Mouse (Mus musculus): Measurements from ENCODE around the gene Rab8a. TPM values are rescaled to one million over a fixed set of nuclear protein-coding genes. Genes with fewer than 3 reads are reported as not detected.

Rab8a gene
- total RNA-seq, 2 experiments from 2014 or later, result 63.8 to 580 TPM

DNA sequence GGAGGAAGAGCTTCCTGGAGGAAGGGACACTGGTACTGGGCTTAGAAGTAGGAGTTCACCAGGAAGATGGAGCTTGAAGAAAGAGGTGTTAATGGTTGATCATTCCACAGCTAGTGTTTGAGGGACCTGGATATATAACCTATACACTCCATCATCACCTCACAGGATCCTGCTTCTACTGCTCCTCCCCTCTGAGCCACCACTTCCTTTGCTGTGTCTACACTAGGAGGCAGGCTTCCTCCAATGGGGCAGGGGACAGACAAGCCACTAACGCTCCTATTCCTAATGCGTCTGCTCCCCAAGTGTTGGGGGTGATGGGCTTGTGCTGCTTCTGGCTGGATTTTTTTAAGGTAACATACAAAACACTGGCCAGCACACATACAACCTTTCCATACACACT lies 49.7 kb downstream of the Rab8a start:
- ATAC-seq (ENCODE audit: poor library complexity, severe bottlenecking), result peak; percentile 44; the same call in 1 of the 2 replicates

- no peak for ATAC-seq (ENCODE audit: poor library complexity, severe bottlenecking)
Measured at GRCm38 (mm10) chr8:72211846-72212245, 50.8 kb downstream of the Rab8a start.

GRCm38 (mm10) chr8:72212751-72213150 lies 51.8 kb downstream of the Rab8a start, which contains the start of gene Cib3:
Cib3 (minus strand) TSS chr8:72212837.
- ATAC-seq (ENCODE audit: poor library complexity, severe bottlenecking), result no peak

DNA sequence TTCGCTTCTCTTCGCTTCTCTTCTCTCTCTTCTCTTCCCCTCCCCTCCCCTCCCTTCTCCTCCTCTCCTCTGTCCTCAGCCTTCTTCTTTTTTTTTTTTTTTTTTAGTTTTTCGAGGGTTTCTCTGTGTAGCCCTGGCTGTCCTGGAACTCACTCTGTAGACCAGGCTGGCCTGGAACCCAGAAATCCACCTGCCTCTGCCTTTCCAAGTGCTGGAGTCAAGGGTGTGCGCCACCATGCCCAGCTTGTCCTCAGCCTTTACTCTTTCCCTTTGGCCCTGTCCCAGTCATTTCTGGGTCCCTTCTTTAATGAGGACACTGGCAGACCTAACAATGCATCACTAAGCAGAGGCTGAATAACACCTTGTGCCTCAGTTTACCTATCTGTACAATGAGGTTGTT lies 52.5 kb downstream of the Rab8a start, which contains the start of gene Gm11034:
Gm11034 (minus strand) TSS at position 101 of the 400 bp plus-strand sequence.
- ATAC-seq (ENCODE audit: poor library complexity, severe bottlenecking), result no peak

GRCm38 (mm10) chr8:72215060-72215459 lies 54.1 kb downstream of the Rab8a start:
- peak; percentile 33; the same call in 1 of the 2 replicates for ATAC-seq (ENCODE audit: poor library complexity, severe bottlenecking)

DNA sequence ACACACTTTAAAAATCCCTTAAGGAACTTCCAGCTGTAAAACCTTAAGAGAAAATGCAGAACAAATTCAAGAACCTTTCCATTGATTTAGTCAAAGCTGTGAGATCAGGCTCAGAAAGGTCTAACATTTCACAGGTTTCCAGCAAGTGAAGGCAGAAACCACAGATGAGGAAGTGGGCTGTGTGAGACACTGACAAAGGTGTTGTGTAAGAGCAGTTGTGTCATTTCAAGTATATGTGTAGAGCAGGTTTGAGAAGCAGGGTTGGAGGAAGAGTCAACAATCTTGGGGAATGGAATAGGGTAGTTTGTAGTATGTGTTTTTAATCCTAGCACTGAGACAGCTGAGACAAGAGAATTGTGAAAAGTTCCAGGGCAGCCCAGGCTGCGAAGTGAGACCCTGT lies 54.9 kb downstream of the Rab8a start:
- peak; percentile 77 for ATAC-seq (ENCODE audit: poor library complexity, severe bottlenecking)

DNA sequence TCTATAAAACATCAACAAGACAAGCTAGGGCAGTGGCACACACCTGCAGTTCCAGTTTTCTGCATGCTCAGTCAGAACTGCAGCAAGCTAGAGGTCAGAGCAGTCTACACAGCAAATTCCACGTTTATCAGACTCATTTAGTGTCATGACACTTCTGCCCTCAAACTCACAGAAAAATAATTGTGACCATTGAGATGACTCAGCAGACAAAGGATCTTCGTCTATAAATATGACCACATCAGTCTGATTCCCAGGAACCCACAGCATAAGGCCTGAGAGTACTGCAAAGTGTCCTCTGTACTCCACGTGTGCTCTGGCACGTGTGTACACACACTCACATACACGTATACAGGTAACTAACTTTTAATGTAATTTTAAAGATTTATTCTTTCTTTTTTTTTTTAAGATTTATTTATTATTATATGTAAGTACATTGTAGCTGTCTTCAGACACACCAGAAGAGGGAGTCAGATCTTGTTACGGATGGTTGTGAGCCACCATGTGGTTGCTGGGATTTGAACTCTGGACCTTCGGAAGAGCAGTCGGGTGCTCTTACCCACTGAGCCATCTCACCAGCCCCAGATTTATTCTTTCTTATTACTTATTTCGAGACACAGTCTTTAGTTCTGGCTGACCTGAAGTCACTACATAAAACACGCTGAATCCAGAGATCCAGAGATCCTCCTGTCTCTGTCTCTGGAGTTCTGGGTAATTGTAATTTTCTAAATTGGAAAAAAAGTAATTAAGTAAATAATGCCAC lies 58.0 kb downstream of the Rab8a start:
- ATAC-seq (ENCODE audit: poor library complexity, severe bottlenecking), result no peak

- ATAC-seq (ENCODE audit: poor library complexity, severe bottlenecking), result peak; percentile 90
Measured at GRCm38 (mm10) chr8:72219541-72220363, 58.8 kb downstream of the Rab8a start, which contains the start of gene Fam32a. Fam32a (plus strand) TSS chr8:72219730.

DNA sequence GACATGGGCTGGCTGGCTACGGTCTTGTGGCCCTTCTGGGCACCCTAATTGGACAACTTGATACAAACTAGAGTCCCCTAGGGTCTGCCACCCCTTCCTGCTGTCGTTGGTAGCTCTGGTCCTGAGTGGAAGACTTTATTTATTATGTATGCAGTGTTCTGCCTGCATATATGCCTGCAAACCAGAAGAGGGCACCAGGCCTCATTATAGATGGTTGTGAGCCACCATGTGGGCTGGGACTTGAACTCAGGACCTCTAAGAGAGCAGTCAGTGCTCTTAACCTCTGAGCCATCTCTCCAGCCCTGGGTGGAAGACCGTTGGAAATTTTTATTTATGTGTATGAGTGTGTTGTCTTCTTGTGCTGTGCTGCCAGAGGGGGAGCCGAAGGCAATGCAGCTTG lies 59.8 kb downstream of the Rab8a start:
- ATAC-seq (ENCODE audit: poor library complexity, severe bottlenecking), result no peak

- ATAC-seq (ENCODE audit: poor library complexity, severe bottlenecking), result no peak
Measured at GRCm38 (mm10) chr8:72222656-72223055, 61.7 kb downstream of the Rab8a start.

Other genes starting within 250 kb of the Rab8a start
- gene Zfp961, start 210.2 kb upstream of the Rab8a start, total RNA-seq (2015), result 31.4 and 34.4 TPM in 2 replicates
- gene Zfp961, start 210.2 kb upstream of the Rab8a start, total RNA-seq (2017), result 23.1 and 25.4 TPM in 2 replicates
- gene Cyp4f18, start 151.6 kb upstream of the Rab8a start, total RNA-seq (2015), result 107 and 114 TPM in 2 replicates
- gene Cyp4f18, start 151.6 kb upstream of the Rab8a start, total RNA-seq (2017), result 65.9 and 74.6 TPM in 2 replicates
- not detected in 2 replicates for gene Olfr372, start 120.0 kb upstream of the Rab8a start, total RNA-seq (2015)
- 0.18 and 0.37 TPM in 2 replicates for gene Olfr372, start 120.0 kb upstream of the Rab8a start, total RNA-seq (2017)
- gene Olfr373, start 78.0 kb upstream of the Rab8a start, total RNA-seq (2015), result not detected in 2 replicates
- not detected in 2 replicates for gene Olfr373, start 78.0 kb upstream of the Rab8a start, total RNA-seq (2017)
- gene Olfr374, start 54.2 kb upstream of the Rab8a start, total RNA-seq (2015), result not detected in 2 replicates
- gene Olfr374, start 54.2 kb upstream of the Rab8a start, total RNA-seq (2017), result not detected in 2 replicates
- gene Tpm4, start 26.2 kb upstream of the Rab8a start, total RNA-seq (2015), result 301 and 308 TPM in 2 replicates
- gene Tpm4, start 26.2 kb upstream of the Rab8a start, total RNA-seq (2017), result 515 and 545 TPM in 2 replicates
- 8.3 and 12.3 TPM in 2 replicates for gene Hsh2d, start 28.4 kb downstream of the Rab8a start, total RNA-seq (2015)
- gene Hsh2d, start 28.4 kb downstream of the Rab8a start, total RNA-seq (2017), result 6.7 and 6.9 TPM in 2 replicates
- gene Cib3, start 51.6 kb downstream of the Rab8a start, total RNA-seq (2015), result 0.21 TPM in 1 of 2 replicates, not detected in the other
- 0.16 and 0.55 TPM in 2 replicates for gene Cib3, start 51.6 kb downstream of the Rab8a start, total RNA-seq (2017)
- not detected in 2 replicates for gene Gm11034, start 52.4 kb downstream of the Rab8a start, total RNA-seq (2015)
- not detected in 2 replicates for gene Gm11034, start 52.4 kb downstream of the Rab8a start, total RNA-seq (2017)
- gene Fam32a, start 58.5 kb downstream of the Rab8a start, total RNA-seq (2015), result 68.0 and 69.3 TPM in 2 replicates
- 57.1 and 62.0 TPM in 2 replicates for gene Fam32a, start 58.5 kb downstream of the Rab8a start, total RNA-seq (2017)
- 91.5 and 106 TPM in 2 replicates for gene Ap1m1, start 78.8 kb downstream of the Rab8a start, total RNA-seq (2015)
- 53.1 and 76.1 TPM in 2 replicates for gene Ap1m1, start 78.8 kb downstream of the Rab8a start, total RNA-seq (2017)
- gene Gm10282, start 144.1 kb downstream of the Rab8a start, total RNA-seq (2015), result 40.0 and 43.6 TPM in 2 replicates
- gene Gm10282, start 144.1 kb downstream of the Rab8a start, total RNA-seq (2017), result 40.6 and 43.1 TPM in 2 replicates
- gene Klf2, start 157.8 kb downstream of the Rab8a start, total RNA-seq (2015), result 70.6 and 72.1 TPM in 2 replicates
- 18.9 and 25.5 TPM in 2 replicates for gene Klf2, start 157.8 kb downstream of the Rab8a start, total RNA-seq (2017)